Mouse (Mus musculus) urinary bladder, postnatal 25 days (tissue): ENCODE measurements at regions not wholly inside any gene's neighbourhood (a gene's known extent, or its start where the extent isn't known, plus 50 kb on each side); places are given as distances from the start of the nearest gene placed in this dataset.

Experiments used
- DNase-seq: peaks from one replicate; pipeline ENCODE4 v3.0.0; 2022; ENCODE audit warnings: low spot score

- DNase-seq = no peak
Observed at GRCm38 (mm10) chr15:61514324-61514723, 591.5 kb upstream of the A1bg start.

GRCm38 (mm10) chr15:61508806-61509205 is 586.0 kb upstream of the A1bg start:
- DNase-seq = no peak

GRCm38 (mm10) chr15:61506361-61506897 is 583.6 kb upstream of the A1bg start:
- no peak for DNase-seq

GRCm38 (mm10) chr15:61503436-61503835 is 580.6 kb upstream of the A1bg start:
- DNase-seq = no peak

- DNase-seq = no peak
Observed at GRCm38 (mm10) chr15:61489731-61490130, 566.9 kb upstream of the A1bg start.

- DNase-seq = no peak
Observed at GRCm38 (mm10) chr15:61481861-61482260, 559.0 kb upstream of the A1bg start.

- DNase-seq = no peak
Observed at GRCm38 (mm10) chr15:61473900-61474299, 551.1 kb upstream of the A1bg start.

GRCm38 (mm10) chr15:61455042-61455441 is 532.2 kb upstream of the A1bg start:
- no peak for DNase-seq

- DNase-seq = no peak
Observed at GRCm38 (mm10) chr15:61454350-61454671, 531.5 kb upstream of the A1bg start.

- DNase-seq = no peak
Observed at GRCm38 (mm10) chr15:61453656-61454349, 531.0 kb upstream of the A1bg start.

- no peak for DNase-seq
Observed at GRCm38 (mm10) chr15:61450217-61450616, 527.4 kb upstream of the A1bg start.

- no peak for DNase-seq
Observed at GRCm38 (mm10) chr15:61448482-61448881, 525.7 kb upstream of the A1bg start.

- DNase-seq = no peak
Observed at GRCm38 (mm10) chr15:61446053-61446840, 523.4 kb upstream of the A1bg start.

GRCm38 (mm10) chr15:61441734-61442398 is 519.1 kb upstream of the A1bg start:
- DNase-seq = no peak

GRCm38 (mm10) chr15:61441012-61441411 is 518.2 kb upstream of the A1bg start:
- DNase-seq = no peak

GRCm38 (mm10) chr15:61440284-61440683 is 517.5 kb upstream of the A1bg start:
- no peak for DNase-seq

GRCm38 (mm10) chr15:61439623-61440170 is 516.9 kb upstream of the A1bg start:
- DNase-seq = no peak

- no peak for DNase-seq
Observed at GRCm38 (mm10) chr15:61428818-61429415, 506.1 kb upstream of the A1bg start.

GRCm38 (mm10) chr15:61422989-61423388 is 500.2 kb upstream of the A1bg start:
- no peak for DNase-seq

GRCm38 (mm10) chr15:61417506-61417905 is 494.7 kb upstream of the A1bg start:
- no peak for DNase-seq

GRCm38 (mm10) chr15:61416841-61417240 is 494.0 kb upstream of the A1bg start:
- DNase-seq = no peak

GRCm38 (mm10) chr15:61415626-61416025 is 492.8 kb upstream of the A1bg start:
- DNase-seq = no peak
